Mouse (Mus musculus) kidney, postnatal 4 days (tissue): Measurements from ENCODE around the gene Hmg20b.

Experiments used
- DNase-seq, 2 experiments: peaks; one replicate each; pipeline ENCODE4 v3.0.0; 2021; ENCODE audit warnings: mixed read lengths in 2 of 2

The Hmg20b gene

DNA sequence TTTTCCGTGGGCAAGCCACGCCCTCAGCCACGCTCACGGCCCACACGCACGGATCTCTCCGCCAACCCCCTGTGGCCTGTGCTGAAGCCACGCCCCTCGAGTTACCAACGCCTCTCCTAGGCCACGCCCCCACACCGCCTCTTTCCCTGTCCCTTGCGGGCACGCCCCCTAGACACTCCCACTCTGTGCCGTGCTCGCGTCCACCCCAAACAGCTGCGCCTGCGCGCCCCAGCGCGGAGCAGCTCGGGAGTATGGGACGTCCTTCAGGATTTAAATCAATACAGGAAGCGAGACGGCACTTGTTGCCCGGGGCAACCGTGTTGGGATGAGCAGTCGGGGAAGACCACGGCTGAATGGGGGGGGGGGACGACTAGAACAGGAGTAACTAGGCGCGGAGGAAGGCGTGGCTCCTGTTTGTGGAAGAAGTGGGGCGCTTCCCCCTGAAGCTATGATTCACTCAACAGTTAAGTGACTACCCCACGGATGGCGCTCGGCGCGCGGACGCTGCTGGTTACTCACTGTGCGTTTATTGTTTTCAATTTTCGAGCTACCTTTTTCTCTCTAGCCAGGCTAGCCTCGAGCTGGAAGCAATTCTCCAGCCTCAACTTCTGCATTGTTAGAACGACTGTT, 28.4 kb upstream of the Hmg20b start:
- DNase-seq: peak; percentile 100

DNA sequence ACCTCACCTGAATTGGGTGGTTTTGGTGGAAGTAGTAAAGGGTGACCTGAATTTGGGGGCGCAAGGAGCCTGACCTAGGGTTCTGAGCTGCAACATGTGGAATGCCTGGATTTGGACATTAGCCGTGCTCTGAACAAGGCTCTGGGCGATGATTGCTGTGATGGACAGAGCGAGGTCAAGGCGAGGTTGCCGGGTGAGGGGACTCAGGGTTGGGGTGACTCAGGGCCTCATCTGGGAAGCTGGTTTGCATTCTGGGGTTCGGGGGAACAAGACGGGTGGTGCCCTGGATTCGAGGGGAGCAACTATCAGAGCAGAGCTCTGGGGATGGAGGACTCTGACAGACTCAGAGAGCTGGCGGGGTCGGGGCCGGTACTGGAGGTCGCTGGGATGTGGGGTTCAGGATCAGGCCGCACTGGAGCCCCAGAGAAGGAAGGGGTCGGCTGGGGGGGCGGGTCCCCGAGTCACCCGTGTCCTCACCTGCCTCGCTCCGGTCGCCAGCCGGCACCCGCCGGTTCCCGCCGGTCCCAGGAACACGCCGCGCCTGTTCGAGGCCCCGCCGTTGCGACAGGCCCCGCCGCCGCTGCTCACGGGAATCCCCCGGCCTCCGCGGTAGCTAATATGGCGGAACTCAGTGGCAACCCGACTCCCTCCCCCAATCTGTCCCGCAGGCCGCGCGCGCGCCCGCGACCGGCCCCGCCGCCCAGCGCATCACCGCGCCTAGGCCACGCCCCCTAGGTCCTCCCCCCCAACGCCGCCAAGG, 27.7 kb upstream of the Hmg20b start, which contains the start of gene Fzr1:
Gene Fzr1 (minus strand): TSS at position 724 of the 760 bp plus-strand sequence.
- no peak for DNase-seq

DNA sequence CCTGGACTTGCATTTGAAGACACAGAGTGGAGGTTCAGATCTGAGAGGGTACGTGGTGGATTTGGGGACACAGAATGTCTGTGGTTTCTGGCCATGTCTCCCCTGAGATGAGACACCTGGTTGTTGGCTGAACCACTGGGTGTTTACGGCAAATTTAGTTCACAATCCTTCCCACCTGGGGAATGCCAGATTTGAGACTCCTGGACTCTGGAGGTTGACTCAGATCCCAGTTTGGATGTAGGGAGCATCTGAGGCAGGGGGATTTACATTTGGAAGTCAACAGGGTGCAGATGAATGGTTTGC, 27.0 kb upstream of the Hmg20b start:
- DNase-seq: no peak

- peak in 1 of 2 experiments; percentile 51 for DNase-seq
Observed at GRCm38 (mm10) chr10:81376561-81377361, 26.5 kb upstream of the Hmg20b start.

DNA sequence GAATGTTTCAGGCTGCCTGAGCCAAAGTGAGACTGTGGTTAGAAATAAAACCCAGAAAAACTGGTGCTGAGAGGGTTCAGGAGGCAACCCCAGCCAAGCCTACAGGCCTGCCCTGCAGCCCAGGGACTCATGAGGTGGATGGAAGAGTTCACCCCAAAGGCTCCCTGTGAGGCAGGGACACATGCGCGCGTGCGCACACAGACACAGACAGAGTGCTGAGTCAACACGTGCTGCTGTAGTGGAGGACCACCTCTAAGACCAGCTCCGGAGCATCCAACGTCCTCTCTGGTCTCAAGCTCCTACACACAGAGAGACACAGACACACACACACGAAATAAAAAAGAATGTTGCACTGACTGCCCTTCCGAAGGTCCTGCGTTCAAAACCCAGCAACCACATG, 25.0 kb upstream of the Hmg20b start:
- no peak for DNase-seq

- DNase-seq: no peak
Observed at GRCm38 (mm10) chr10:81367207-81367495, 16.9 kb upstream of the Hmg20b start.

DNA sequence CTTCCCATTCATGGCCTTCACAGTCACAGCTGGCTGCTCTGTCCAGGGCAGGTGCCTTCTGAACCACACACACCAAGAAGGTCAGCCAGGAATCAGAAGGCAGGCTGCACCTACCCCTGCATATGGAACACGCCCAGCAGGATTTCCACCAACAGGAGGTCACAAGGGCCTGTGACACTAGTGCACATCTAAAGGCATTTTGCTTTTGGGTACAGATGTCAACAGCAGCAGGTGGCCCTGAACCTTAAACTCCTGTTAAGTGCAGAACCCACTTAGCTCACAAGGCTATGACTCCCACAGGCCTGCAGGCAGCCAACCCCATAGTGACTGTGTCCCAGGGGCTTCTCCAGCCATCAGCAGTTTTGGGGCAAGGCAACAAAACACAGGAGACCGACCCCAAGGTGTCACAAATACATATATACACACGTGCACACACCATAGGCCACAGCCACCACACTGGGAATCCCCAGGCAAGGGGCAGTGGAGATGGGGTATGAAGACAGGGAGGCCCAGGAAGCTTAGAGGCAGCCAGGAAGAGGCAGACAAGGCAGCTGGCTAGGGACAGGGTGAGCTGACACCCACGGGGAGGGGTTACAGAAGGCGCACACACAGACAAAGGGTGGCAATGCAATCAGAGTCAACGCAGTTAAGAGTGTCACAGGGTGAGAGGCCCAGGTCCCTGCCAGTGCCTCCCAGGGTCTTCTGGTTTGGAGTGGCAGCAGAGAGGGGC, 16.4 kb upstream of the Hmg20b start:
- DNase-seq: peak in 1 of 2 experiments; percentile 31

DNA sequence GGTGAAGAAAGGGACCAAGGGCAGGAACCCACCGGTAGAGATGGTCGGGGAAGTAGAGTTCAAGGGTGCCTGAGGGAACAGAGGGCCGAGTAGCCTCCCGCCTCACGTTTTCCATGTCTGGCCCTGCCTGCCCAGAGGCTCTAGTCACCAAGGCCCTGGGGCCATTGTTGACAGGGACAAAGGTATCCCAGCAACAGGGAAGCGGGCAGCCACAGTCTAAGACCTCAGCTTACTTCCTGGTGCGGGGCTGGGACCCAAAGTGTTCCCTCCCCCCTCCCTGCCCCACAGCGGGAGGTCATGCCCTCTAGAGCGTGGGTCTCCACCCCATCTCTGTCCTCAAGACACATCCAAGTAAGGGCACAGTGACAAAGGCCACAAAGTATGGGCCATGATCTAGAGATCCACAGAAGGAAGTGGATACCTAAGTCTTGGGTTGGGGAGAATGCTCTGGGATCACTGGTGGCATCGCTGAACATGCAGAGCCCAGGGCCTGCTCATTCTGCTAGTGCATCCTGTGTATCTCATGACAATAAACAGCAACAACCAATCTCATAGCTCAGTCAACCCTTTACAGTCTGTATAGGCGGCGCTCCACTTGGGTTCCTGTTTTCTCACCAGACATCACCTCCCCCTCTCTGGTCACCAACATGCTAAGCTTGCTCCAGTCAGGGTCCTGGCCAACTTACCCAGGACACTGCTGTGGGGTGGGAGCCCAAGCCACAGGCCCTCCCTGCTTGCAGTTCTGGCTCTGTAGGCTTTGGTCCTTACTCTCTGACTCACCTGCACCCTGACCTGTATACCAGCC, 15.6 kb upstream of the Hmg20b start, which contains the start of gene 4930404N11Rik:
Gene 4930404N11Rik (minus strand): TSS at position 145 of the 805 bp plus-strand sequence.
- no peak for DNase-seq

DNA sequence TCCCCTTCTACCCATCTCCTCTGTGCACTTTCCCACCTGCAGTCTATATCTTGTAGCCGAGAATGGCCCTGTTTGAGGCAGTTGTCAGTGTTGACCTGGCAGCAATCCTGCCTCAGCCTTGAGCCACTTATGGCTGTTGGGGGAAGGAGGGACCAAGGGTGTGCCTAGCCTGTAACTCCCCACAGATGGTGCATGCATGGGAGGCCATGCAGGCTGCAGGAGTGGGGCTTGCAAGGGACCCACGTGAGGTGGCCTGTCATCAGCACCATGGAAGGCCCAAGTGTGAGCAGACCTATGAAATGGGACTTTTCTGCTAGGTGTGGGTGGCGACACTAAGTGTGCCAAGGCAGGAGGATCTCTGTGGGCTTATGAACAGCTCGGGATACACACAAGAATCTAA, 14.8 kb upstream of the Hmg20b start:
- no peak for DNase-seq

DNA sequence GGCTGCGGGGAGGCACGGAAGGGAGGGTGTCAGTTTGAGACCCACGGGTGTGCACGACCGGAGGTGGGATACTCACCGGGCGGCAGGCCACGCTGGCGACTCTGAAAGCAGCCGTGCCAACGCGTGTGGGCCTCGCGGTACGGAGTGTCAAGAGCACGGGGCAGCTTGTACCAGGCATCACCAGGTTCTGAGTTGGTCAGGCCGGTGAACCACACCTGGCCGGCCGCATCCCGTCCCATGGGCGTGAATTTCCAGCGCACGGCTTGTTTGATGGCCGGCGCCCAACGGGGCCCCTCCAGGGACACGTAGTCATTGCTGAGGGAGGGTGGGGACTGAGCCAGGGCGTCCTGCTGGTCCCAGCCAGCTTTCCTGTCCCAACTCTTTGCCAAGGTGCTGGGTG, 14.4 kb upstream of the Hmg20b start:
- DNase-seq: peak; percentile 49 to 61

- DNase-seq: peak; percentile 60 to 72
Observed at GRCm38 (mm10) chr10:81363436-81364346, 13.4 kb upstream of the Hmg20b start.

GRCm38 (mm10) chr10:81362336-81362949, 12.2 kb upstream of the Hmg20b start:
- no peak for DNase-seq

GRCm38 (mm10) chr10:81360721-81361120, 10.4 kb upstream of the Hmg20b start:
- DNase-seq: no peak

DNA sequence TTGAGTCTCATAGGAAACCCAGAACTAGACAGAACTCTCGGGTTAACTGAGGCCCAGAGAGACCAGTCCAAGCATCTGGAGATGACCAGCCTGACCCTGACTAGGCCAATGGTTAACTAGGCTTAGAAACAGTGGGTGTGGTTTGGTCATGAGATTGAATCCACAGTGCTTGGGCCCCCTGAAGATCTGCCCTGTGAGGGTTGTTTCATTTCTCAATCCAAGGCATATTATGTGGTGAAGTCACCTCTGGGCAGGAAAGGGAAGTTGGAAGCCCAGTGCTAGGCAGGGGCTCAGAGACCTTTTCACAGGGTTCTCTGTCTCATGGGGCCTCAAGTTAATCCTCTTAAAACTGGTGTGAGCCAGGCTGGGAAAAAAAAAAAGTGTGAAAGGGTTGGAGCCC, 8.6 kb upstream of the Hmg20b start:
- DNase-seq: no peak

DNA sequence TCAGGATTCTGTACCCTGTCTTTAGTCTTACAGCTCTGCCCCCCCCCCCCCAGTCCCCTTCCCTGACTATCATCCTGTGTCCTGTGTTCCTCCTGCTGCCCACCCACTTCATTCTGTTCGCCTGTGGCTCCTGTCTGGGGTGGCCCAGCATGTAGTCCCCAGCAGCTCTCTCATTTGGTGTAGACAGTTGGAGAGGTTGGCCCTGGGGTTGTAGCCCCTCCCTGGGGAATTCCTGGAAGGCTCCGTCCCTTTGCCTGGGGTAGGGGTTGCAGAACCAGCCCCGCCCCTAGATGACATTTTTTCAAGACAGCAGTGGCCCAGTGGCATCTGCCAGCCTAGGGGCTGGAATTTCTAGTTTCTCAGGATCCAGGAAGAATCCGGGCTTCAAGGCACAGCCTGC, 7.9 kb upstream of the Hmg20b start:
- DNase-seq: peak in 1 of 2 experiments; percentile 33

- DNase-seq: peak; percentile 92 to 96
Observed at GRCm38 (mm10) chr10:81356991-81357844, 6.9 kb upstream of the Hmg20b start, which contains the start of gene Mfsd12. TSS of gene Mfsd12 (plus strand) at chr10:81357491.

GRCm38 (mm10) chr10:81356352-81356990, 6.2 kb upstream of the Hmg20b start:
- DNase-seq: no peak

- DNase-seq: no peak
Observed at GRCm38 (mm10) chr10:81355533-81355932, 5.3 kb upstream of the Hmg20b start.
